Mouse (Mus musculus): Measurements from ENCODE around the gene Tenm2.

The Tenm2 gene

DNA sequence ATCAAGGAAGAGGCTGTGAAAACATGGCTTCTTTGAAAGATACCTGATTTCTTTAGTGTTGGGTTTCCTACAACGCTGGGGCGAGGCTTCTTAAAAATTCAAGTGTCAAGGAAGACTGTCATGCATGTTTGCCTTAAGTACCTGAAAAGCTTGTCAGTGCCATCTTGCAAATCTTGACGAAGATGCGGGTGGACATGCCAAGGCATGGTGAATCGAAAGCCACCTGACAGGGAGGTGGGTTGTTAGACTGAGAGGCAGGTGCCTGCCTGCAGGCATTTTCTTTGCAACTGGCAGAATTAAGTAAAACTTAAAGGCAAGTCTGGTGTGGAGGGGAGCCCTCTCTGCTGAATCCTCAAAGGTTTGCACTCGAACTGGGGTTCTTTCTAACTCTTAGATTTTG is 949.5 kb downstream of the Tenm2 start:
- in situ Hi-C loops (cut with MboI; ENCODE audit: low pct_unique_long_range_greater_than_20kb in 1 of 2, low sequenced_read_pairs in 2 of 2, unreplicated experiment in 1 of 2) = no loop called here

DNA sequence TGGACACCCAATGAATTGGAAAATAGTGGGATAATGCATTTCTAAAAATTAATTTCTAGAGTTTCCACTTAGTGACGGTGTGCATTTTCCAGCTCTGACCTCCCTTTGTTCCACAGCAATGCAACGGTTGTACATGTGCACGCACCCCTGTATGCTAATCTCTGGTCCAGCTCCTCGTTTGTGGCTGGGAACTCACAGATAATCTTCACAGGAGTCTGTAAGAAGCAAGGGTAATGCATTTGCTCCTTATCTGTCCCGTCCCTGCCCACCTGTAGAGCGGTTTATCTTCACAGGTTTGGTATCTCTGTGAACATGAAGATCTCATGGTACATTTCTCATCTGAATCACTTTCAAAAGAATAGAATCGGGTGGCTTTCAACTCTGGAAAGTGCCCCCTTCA is 955.2 kb downstream of the Tenm2 start:
- in situ Hi-C loops (cut with MboI; ENCODE audit: low pct_unique_long_range_greater_than_20kb in 1 of 2, low sequenced_read_pairs in 2 of 2, unreplicated experiment in 1 of 2) = no loop called here

DNA sequence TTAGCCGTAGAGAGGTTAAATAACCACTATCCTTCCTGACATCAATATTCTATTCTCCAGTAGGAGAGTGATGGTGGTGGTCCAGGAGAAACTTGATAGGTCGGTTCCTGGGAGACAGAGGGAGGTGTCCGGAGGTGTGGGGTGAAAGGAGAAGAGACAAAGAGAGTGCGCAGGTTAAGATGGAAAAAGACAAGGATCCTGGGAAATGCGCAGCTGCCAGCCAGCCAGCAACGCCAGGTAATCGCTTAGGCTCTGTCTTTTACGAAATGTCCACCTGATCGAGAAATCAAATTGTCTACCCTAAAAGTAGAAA is 957.9 kb downstream of the Tenm2 start:
- in situ Hi-C loops (cut with MboI; ENCODE audit: low pct_unique_long_range_greater_than_20kb in 1 of 2, low sequenced_read_pairs in 2 of 2, unreplicated experiment in 1 of 2) = no loop called here

DNA sequence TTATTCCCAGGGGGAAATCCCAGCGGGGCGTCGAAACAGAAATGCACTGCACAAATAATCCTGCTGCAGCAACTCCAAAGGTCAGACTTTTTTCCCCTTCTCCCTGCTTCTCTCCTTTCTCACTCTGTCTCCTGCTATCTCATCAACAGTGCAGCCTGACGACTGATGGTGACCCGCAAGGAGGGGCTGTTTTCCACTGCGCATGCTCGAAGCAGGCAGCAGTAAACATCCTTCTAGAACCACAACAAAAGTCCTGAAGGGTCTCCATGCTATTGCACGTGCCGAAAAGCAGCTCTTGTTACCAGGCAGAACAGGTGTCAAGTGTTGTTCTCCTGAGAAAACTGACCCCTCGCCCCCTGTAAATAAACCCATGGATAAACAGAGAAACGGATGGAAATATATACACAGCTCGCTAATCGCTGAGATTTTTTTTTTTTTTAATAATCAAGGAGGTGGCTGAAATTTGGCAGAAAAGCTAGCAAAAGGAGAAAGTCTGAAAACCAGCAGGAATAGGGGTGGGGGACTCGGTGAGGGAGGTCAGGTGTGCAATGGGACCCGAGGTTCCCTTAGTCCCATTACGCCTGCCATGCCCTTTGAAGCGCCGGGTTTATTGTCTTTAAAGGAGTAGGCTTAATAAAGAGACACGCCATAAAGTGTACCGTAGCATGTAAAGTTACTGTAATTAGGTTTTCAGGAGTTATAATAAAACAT is 958.4 kb downstream of the Tenm2 start:
- in situ Hi-C loops (cut with MboI; ENCODE audit: low pct_unique_long_range_greater_than_20kb in 1 of 2, low sequenced_read_pairs in 2 of 2, unreplicated experiment in 1 of 2) = no loop called here

DNA sequence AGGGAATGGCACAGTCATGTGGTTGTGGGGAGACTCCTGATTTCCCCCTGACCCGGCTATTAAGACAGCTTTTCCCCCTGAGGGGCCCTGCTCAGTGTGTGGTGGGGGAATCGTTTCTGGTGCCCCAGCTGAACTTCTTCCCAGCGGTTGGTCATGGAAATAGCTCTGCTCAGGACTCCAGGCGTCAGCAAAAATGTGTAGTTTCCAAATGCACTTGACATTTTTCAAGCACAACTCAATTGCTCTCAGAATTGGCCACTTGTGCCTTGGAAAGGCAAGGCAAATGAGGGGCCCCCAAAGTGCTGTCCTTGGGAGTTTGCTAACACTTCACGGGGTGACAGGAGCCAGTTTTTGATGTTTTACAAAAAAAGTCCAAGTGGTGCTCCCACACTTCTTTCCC is 959.7 kb downstream of the Tenm2 start:
- in situ Hi-C loops (cut with MboI; ENCODE audit: low pct_unique_long_range_greater_than_20kb in 1 of 2, low sequenced_read_pairs in 2 of 2, unreplicated experiment in 1 of 2) = no loop called here

DNA sequence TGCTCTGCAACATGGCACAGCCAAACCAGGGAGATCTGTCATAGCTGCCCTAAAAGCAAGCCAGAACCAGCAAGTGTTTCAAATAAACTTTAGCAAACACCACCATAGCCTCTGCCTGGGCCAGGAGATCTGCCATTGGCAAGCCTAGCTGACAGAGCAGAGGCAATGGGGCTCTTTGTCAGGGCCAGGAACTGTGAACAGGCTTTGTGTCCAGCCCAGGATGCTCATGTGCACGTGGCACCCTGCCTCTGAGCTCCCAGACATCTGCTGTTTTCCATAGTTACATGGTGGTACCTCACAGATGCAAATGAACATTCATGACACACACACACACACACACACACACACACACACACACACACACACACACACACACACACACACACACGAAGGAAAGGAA is 963.6 kb downstream of the Tenm2 start:
- in situ Hi-C loops (cut with MboI; ENCODE audit: low pct_unique_long_range_greater_than_20kb in 1 of 2, low sequenced_read_pairs in 2 of 2, unreplicated experiment in 1 of 2) = no loop called here

DNA sequence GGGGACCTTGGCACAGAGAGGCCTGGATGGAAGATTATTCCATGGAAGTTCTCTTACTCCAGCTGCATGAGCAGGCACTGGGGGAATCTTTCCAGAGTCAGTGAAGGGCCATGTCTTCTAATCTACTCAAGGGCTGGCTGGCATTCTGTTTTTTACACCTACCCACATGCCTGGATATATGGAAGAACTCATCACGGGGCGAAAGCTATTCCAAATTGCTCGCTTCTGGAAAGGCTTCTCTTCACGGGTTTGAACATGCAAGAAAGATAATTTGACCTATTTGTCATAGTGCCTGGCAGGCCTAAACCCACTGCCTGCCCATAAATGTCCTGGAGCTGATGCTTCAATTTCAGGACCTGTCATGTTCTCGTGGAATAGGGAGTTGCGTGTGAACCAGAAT is 965.8 kb downstream of the Tenm2 start:
- in situ Hi-C loops (cut with MboI; ENCODE audit: low pct_unique_long_range_greater_than_20kb in 1 of 2, low sequenced_read_pairs in 2 of 2, unreplicated experiment in 1 of 2) = no loop called here

DNA sequence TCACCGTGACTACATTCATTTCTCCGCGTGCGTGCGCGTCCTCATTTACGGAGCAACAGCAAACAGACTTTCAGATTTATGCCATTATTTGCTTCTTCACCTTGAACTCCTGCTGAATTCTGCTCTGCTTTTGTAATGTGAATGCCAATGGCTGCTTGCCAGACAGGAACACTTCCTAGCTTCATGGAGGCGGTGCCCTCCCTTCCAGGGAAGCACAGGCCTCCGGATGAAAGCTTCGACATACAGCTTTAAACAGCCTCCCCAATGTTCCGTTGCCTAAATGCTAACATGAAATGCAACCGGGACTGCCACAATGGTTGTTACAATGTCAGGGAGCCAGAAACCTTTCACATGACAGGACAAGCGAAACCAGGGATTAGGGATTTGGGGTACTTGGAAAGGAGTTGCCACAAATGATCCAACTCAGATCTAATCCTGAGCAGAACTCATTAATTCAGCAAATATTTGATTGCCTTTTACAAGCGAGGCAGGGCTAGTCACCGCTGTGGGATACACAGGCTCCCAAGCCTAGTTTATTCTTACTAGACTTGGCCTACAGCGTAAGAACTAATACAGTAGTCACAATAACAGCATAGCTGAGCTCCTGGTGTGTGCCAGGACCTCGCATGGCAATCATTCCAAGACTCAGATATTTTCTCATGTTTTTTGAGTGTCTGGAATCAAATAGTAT is 970.8 kb downstream of the Tenm2 start:
- in situ Hi-C loops (cut with MboI; ENCODE audit: low pct_unique_long_range_greater_than_20kb in 1 of 2, low sequenced_read_pairs in 2 of 2, unreplicated experiment in 1 of 2) = no loop called here

DNA sequence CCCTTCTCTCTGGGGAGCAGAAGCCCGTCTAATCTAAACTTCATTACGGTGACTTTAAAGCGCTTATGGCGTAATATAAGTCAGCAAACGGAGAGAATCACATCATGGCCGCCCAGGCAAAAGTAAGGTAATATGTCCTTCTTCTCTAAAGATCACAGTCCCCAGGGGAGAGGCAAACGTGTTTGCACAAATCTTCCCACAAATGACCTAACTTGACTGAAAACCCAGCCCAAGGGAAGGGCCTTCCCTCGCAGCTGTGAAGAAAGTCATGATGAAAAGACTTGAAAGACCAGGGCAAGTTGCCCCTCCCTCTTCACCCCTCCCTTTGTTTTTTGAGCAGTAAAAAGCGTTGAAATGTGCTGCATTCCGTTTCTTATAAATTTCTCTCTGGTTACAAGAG is 971.9 kb downstream of the Tenm2 start:
- in situ Hi-C loops (cut with MboI; ENCODE audit: low pct_unique_long_range_greater_than_20kb in 1 of 2, low sequenced_read_pairs in 2 of 2, unreplicated experiment in 1 of 2) = no loop called here

DNA sequence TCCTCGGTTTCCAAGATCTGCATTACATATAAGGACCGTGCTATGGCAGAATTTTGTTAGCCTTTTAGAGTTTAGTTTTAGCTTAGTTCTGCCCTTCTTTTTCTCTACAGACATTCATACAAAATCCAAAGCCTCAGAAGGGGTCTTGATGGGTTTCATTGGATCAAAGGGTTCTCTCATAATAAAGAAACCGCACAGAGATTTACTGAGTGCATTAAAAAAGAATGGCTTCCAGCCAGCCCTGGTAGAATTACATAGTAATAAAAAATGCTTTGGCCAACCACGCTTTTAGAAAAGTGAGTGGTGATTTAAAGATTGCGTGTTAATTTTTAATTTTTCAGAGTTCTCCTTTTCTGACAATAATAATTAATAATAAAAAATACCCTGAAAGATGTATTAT is 978.6 kb downstream of the Tenm2 start:
- in situ Hi-C loops (cut with MboI; ENCODE audit: low pct_unique_long_range_greater_than_20kb in 1 of 2, low sequenced_read_pairs in 2 of 2, unreplicated experiment in 1 of 2) = no loop called here

DNA sequence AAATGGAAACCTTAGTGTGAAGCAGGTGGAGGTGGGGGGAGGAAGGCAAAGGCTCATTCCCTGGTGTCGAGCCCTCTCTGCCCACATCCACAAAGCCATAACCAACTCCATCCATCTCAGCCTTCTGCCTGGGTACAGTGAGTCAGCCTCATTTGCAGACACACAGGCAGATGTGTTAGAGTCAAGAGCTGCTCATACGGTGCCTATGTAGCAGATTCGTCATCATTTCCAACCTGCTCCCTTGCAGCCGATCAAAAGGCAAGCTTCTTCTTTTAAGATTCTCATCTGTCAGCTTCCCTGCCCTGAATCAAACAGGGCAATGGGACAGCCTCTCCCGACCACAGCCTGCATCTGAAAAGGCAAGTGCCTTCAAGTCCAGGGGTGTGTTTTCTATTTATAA is 979.0 kb downstream of the Tenm2 start:
- in situ Hi-C loops (cut with MboI; ENCODE audit: low pct_unique_long_range_greater_than_20kb in 1 of 2, low sequenced_read_pairs in 2 of 2, unreplicated experiment in 1 of 2) = no loop called here

DNA sequence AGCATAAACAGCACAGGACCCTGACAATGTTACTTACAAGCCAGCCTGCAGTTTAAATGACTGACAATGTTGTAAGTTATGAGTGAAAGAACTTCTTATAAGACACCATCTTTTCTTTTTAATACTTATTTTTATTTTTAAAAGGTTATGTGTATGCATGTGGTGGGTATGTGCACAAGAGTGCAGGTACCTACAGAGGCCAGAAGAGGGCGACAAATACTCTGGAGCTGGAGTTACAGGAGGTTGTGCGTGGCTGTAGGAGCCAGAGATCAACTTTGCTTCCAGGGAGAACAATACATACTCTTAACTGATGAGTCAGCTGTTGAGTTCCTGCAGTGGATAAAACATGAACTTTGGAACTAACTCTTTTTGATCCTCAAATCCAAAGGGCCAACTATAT is 981.7 kb downstream of the Tenm2 start:
- in situ Hi-C loops (cut with MboI; ENCODE audit: low pct_unique_long_range_greater_than_20kb in 1 of 2, low sequenced_read_pairs in 2 of 2, unreplicated experiment in 1 of 2) = no loop called here

DNA sequence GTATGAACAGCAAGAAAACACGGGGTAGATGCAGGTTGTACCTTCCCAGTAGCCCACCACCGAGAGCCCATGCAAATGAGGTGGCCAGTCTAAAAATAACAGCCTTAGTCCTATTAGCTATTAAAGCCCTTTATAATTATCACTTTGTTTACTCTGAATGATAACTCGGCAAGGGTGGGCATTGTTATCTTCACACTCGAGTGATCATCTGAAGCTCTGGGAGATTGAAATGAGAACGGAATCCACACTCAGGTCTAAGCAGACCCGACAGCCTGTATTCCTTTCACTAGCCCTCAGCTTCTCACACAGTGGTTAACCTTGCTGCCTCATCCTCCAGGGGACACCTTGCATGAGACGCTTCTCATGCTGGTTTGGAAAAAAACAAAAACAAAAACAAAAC is 985.7 kb downstream of the Tenm2 start:
- in situ Hi-C loops (cut with MboI; ENCODE audit: low pct_unique_long_range_greater_than_20kb in 1 of 2, low sequenced_read_pairs in 2 of 2, unreplicated experiment in 1 of 2) = no loop called here

DNA sequence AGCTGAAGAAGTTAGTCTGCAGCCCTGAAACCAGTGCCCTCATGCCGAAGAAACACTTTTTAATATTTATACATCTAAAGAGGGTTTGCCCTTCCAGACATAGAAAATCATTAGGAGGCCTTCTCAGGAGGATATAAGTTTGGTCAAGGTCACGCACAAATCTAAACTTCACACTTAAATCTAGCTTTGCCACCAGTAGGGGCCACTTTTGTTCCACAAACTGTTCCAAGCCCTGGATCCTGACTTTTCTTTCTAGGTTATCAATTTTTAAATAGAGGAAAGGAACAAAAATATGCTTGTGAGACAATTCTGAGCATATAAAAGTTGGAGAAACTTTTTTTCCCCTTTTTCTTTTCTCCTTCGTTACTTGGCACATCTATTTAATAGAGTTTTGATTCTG is 989.6 kb downstream of the Tenm2 start:
- in situ Hi-C loops (cut with MboI; ENCODE audit: low pct_unique_long_range_greater_than_20kb in 1 of 2, low sequenced_read_pairs in 2 of 2, unreplicated experiment in 1 of 2) = no loop called here

DNA sequence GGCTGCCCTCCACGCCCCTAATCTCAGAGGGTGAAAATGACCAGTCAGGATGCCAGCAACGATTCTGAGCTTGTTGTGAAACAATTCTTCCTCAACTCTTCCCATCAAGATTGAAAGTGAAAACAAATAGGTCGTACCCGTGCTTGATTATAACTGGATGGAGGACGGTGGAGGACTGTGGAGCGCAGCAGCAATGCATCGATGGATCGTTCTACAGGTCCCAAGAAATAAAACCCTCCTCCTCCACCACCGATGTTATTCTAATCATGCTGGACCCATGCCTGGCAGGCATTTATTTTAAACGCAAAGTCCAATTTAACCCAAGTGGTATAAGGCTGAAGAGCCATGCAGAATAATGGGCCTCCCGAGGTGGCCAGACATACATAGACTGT is 991.3 kb downstream of the Tenm2 start:
- in situ Hi-C loops (cut with MboI; ENCODE audit: low pct_unique_long_range_greater_than_20kb in 1 of 2, low sequenced_read_pairs in 2 of 2, unreplicated experiment in 1 of 2) = no loop called here

DNA sequence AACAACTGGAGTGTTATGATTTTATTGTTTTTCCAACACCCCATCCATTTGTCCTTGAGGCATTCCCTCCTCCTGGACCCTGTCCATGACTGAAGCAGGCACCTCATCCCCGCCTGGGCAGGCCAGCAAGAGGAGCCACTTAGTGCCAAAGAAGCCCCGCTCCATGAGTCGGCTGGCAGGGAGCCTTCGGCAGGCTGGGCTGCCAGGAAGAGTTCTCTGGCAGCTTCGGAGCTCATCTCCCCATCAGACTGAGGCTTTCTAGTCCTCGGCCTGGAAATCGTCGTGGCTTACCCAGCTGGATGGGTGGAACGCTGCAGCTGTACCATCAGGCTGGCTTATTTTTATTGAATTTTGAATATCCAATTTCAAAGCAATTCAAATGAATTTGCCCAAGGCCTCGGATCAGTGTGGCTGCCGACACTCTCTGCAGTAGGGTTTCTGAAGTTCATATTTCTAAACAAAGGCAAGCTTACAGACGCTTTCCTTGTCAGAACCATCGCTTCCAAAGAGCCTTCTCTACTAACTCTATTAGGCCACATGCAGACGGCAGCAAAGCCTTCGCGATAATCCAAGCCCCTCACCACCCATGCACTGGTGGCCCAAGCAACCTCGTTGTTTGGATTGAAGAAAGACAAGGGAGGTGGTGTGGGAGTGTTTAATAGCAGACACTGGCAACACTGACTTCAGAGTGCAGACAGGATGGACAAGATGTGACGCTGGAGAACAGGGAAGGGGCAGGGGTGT is 991.8 kb downstream of the Tenm2 start:
- in situ Hi-C loops (cut with MboI; ENCODE audit: low pct_unique_long_range_greater_than_20kb in 1 of 2, low sequenced_read_pairs in 2 of 2, unreplicated experiment in 1 of 2) = no loop called here

DNA sequence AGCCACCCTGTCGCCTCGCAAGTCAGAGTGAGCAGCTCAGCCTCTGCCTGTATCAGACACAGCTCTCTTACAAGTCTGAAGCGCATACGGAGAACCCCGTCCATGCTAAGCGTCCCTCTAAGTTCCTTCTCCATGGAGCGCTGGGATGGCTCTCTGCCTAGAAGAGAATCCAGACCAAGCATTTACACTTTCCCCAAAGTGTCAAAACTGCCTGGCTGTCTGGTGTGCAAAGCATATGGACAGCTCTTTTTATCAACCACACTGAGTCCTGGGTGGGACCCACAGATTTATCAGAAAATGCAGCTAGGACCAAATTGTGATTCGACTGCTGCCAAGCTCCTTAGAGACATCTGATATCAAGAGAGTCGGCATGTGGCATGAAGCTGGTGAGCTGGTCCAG is 996.9 kb downstream of the Tenm2 start:
- in situ Hi-C loops (cut with MboI; ENCODE audit: low pct_unique_long_range_greater_than_20kb in 1 of 2, low sequenced_read_pairs in 2 of 2, unreplicated experiment in 1 of 2) = no loop called here

DNA sequence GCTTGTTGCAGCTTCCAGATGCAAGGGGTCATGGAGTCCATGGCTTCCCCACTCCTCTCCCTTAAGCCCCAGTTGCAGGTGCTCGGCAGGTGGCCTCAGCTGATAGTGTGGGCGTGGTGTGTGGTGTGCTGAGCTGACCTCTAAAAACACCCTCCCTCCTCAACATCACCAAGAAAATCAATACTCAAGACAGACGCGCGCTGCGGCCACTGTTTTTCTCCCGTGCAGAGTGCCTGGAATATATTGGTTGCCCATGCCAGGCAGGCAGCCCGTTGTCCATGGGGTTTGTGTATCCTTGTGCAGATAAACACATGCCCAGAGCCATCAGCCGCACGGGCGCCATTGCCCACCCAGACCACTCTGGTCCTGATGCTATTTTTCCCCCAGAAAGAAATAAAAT is 1007.1 kb downstream of the Tenm2 start:
- in situ Hi-C loops (cut with MboI; ENCODE audit: low pct_unique_long_range_greater_than_20kb in 1 of 2, low sequenced_read_pairs in 2 of 2, unreplicated experiment in 1 of 2) = no loop called here

DNA sequence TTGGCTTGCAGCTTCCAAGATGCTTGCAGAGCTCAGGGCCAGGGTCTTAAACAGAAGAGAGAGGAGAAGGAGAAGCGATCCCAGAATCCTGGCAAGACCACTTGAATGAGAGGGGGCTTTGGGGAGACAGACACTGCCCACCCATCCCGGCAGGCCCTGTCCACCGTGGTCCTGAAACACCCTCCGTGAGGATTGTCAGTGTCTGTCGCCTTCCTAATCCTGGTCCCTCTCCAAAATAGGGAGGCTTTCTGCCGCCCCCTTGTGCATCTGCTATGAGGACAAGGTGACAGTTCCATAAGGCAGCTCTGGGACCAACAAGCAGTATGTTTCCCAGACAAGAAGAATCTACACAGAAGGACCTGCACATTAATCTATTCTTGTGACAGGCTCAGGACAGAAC is 1007.6 kb downstream of the Tenm2 start:
- in situ Hi-C loops (cut with MboI; ENCODE audit: low pct_unique_long_range_greater_than_20kb in 1 of 2, low sequenced_read_pairs in 2 of 2, unreplicated experiment in 1 of 2) = no loop called here

DNA sequence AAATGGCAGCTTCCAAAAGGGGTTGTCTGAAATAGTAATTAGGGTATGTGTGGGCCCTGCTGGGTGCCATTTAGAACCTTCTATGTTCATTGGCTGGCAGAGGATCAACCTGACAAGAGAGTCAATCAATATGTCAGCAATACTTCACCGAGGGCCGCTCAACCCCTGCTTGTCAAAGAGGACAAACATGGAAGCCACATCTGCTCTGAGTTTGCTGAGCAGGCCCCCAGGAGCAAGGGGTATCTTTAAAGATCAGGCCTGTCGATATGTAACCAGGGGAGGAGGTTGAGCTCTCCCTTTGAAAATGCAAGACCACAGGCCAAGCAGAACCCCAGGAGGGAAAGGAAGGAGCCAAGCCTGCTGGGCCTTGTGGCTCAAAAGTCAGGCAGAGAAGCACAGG is 1009.7 kb downstream of the Tenm2 start:
- in situ Hi-C loops (cut with MboI; ENCODE audit: low pct_unique_long_range_greater_than_20kb in 1 of 2, low sequenced_read_pairs in 2 of 2, unreplicated experiment in 1 of 2) = no loop called here
